Mouse (Mus musculus): Measurements from ENCODE around the gene Spata45.

Spata45 gene

GRCm38 (mm10) chr1:191041352-191041751 is 4.9 kb downstream of the Spata45 start:
- DNase-seq (ENCODE audit: low spot score in 2 of 2), result no peak

- no peak for DNase-seq (ENCODE audit: low spot score in 2 of 2)
Measured at GRCm38 (mm10) chr1:191042106-191042505, 5.7 kb downstream of the Spata45 start.

- no peak for DNase-seq (ENCODE audit: low spot score in 2 of 2)
Measured at GRCm38 (mm10) chr1:191042688-191043087, 6.2 kb downstream of the Spata45 start.

- DNase-seq (ENCODE audit: low spot score in 2 of 2), result no peak
Measured at GRCm38 (mm10) chr1:191045264-191045663, 8.8 kb downstream of the Spata45 start.

GRCm38 (mm10) chr1:191046231-191046824 is 9.9 kb downstream of the Spata45 start:
- DNase-seq (ENCODE audit: low spot score in 2 of 2), result no peak

GRCm38 (mm10) chr1:191053555-191053954 is 17.1 kb downstream of the Spata45 start:
- no peak for DNase-seq (ENCODE audit: low spot score in 2 of 2)

- DNase-seq (ENCODE audit: low spot score in 2 of 2), result no peak
Measured at GRCm38 (mm10) chr1:191054870-191055532, 18.6 kb downstream of the Spata45 start.

- DNase-seq (ENCODE audit: low spot score in 2 of 2), result no peak
Measured at GRCm38 (mm10) chr1:191055533-191055873, 19.1 kb downstream of the Spata45 start.

GRCm38 (mm10) chr1:191057461-191057860 is 21.0 kb downstream of the Spata45 start:
- no peak for DNase-seq (ENCODE audit: low spot score in 2 of 2)

- no peak for DNase-seq (ENCODE audit: low spot score in 2 of 2)
Measured at GRCm38 (mm10) chr1:191062241-191062780, 25.9 kb downstream of the Spata45 start.

GRCm38 (mm10) chr1:191062781-191063485 is 26.5 kb downstream of the Spata45 start, which contains the start of the genes Tatdn3 and Nsl1:
Gene Tatdn3, minus strand, starts transcription at chr1:191062932.
Gene Nsl1, plus strand, starts transcription at chr1:191063012.
- DNase-seq (ENCODE audit: low spot score in 2 of 2), result peak; percentile 82 to 92

GRCm38 (mm10) chr1:191063700-191064099 is 27.3 kb downstream of the Spata45 start:
- no peak for DNase-seq (ENCODE audit: low spot score in 2 of 2)

GRCm38 (mm10) chr1:191064535-191064934 is 28.1 kb downstream of the Spata45 start:
- no peak for DNase-seq (ENCODE audit: low spot score in 2 of 2)

GRCm38 (mm10) chr1:191065188-191065587 is 28.7 kb downstream of the Spata45 start:
- no peak for DNase-seq (ENCODE audit: low spot score in 2 of 2)

- no peak for DNase-seq (ENCODE audit: low spot score in 2 of 2)
Measured at GRCm38 (mm10) chr1:191068377-191068776, 31.9 kb downstream of the Spata45 start.

GRCm38 (mm10) chr1:191070259-191070658 is 33.8 kb downstream of the Spata45 start:
- DNase-seq (ENCODE audit: low spot score in 2 of 2), result no peak

GRCm38 (mm10) chr1:191071613-191072012 is 35.2 kb downstream of the Spata45 start:
- DNase-seq (ENCODE audit: low spot score in 2 of 2), result no peak

GRCm38 (mm10) chr1:191072329-191072913 is 36.0 kb downstream of the Spata45 start:
- no peak for DNase-seq (ENCODE audit: low spot score in 2 of 2)

GRCm38 (mm10) chr1:191073001-191073400 is 36.6 kb downstream of the Spata45 start:
- DNase-seq (ENCODE audit: low spot score in 2 of 2), result no peak

- DNase-seq (ENCODE audit: low spot score in 2 of 2), result no peak
Measured at GRCm38 (mm10) chr1:191073486-191073885, 37.0 kb downstream of the Spata45 start.

- DNase-seq (ENCODE audit: low spot score in 2 of 2), result no peak
Measured at GRCm38 (mm10) chr1:191075199-191075883, 38.9 kb downstream of the Spata45 start.

GRCm38 (mm10) chr1:191083230-191083629 is 46.8 kb downstream of the Spata45 start:
- no peak for DNase-seq (ENCODE audit: low spot score in 2 of 2)

Data from thymus, postnatal 10 days (tissue).